Mouse (Mus musculus) embryo, embryonic 11 days (tissue): Measurements from ENCODE around the gene Bscl2.
A peak's percentile ranks its signal among the peaks of the same experiment; 100 is the strongest.

Experiments
- DNase-seq: peaks from one replicate; pipeline ENCODE4 v3.0.0-alpha.2; 2015

The Bscl2 gene

DNA sequence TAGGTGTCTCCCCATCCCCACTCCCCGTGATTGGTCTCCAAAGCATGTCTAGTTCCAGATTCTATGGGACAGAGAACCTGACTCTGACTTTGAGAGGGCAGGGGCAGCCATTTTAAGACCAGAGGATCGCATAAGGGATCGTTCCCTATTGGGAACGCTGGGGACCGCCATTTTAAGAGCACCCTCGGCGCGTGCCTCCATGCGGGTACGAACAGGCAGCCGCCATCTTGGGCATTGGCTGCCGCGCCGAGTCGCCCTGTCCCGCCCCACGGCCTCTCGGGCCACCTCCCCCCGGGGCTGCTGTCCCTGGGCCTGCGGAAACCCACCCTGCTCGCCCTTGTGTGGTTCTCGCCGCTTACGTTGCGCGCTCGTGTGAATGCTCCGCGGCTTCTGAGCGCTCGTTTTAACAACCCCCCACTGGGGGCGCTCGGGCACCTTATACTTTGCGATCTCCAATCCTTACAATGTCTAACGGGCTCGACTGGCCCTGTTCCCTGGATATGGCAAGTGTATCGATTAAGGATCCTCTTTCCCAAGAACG is at the start of gene Bscl2:
Gene Bscl2 (plus strand): TSS at position 217 of the 541 bp plus-strand sequence.
- peak; percentile 92 for DNase-seq

DNA sequence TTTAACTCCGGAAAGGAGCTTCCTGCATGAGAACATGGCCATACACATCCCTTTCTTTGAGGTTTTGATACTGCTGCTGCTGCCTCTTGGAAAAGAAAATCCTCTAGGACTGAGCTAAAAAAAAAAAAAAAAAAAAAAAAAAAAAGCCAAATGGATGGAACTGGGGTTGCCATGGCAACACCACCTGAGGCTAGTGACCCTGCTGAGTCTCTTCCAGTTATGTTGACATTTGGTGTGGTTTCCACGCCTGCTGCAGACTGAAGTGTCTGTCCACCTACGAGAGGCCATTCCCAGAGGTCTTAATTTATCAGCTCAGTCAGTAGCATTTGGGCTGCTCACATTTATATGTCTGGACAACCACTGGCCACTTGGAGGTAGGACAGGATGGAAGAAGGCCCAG is 48.7 kb upstream of the Bscl2 start:
- peak; percentile 41 for DNase-seq

DNA sequence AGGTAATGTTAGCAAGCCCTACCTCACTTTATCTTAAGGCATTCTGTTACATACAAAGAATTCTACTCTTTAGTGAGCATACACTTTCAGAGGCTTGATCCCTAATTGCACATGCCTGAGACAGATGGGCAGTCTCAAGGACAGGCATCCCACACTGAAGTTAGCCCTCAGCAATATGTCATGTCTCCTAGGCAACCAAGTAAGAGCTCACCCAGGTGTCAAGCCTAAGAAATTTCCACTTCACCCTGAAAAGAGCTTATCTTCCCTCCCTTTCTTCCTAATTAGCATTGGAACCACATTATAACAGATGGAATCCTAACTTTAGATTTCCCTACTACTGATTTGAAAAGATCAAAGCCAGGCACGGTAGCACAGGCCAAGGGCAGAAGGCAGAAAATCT is 48.1 kb upstream of the Bscl2 start:
- no peak for DNase-seq

DNA sequence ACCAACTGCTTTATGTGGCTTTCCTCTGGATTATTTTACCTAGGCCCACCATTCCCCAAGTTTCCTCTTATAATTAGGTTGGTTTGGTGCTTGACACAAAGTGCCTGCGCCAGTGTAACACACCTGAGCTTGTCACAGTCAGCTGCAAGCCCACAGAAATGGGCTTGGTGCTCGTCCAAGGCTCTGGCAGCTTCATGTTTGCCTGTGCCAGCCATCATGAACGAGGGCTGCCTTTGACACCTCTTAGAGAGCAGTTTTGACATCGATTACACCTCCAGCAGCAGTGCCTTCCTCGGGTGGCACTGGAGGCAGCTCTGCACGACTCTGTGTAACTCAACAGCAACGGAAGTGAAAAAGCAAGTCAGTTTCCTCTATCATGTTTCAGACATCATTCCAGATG is 47.1 kb upstream of the Bscl2 start:
- DNase-seq, result no peak

DNA sequence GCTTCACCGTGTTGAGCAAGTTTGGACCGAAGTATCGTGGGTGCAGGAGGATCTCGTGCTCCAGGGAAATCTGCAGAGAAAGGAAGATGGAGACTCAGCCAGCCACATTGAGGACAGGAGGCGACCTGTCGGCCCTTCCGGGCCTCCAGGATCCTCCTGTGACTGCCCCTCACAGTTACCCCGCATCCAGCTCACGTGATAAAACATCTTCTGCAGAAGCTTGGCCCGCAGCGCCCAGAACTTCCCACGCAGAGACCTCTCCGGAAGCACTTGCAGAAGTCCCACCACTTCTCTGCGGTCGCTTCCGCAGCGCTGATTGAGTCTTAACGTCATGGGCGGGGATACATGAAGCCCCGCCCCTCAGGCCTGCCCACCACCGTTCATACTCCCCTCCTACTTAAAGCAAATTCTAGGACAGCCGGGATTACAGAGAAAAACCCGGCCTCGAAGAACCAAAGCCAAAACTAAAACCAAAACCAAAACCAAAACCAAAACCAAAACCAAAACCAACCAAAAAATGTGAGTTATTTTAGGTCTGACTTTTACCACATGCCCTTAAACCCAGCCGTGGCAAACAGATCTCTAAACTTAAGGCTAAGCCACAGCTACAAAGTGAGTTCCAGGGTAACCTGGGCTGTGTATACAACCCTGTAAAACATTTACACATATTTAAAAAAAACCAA is 38.9 kb upstream of the Bscl2 start, which contains the start of gene Polr2g:
Gene Polr2g (minus strand): TSS at position 314 of the 683 bp plus-strand sequence.
- DNase-seq, result peak; percentile 96

DNA sequence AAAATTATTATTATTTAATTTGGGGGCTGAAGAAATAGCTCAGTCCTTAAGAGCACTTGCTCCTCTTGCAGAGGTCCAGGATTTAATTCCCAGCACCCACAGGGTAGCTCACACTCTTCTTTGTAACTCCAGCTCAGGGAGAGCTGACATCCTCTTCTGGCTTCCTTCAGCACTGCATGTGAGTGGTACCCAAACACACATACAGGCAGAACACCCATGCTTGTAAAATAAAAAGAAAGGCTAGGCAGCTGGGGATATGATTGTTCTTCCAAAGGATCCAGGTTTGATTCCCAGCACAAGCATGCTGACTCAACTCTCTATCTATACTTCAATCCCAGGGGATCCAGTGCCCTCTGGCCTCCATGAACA is 38.3 kb upstream of the Bscl2 start:
- no peak for DNase-seq

DNA sequence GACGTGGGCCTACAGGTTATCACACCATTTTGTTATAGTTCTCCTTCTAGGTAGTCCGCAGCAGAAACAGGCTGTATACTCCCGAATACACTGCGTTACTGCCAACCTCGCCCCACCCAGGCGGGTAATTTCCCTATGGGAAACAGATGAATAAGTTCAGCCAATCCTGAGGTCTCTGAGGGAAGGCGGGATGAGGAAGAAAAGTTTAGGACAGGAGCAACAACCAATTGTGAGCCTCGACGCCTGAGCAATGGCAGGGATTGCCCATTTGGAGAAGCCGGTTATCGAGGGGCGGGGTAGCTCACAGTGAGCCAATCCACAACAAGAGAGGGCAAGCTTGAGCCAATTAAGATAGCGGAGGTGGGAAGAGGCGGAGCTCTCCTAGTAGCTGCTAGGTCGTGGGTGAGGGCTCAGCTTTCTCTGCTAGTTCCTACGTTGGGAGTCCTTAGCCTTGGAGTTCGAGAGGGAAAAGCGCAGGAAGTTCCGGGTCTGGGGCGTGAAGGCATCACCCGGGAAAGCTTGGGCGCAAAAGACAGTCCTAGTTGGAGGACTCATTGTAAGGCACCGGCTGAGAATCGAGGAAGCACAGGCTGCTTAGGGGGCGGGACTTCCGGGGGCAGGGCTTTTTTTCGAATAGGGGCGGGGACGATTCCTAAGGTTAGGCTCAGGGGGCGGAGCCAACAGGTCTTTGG is 35.0 kb upstream of the Bscl2 start, which contains the start of gene Zbtb3:
Gene Zbtb3 (plus strand): TSS at position 426 of the 692 bp plus-strand sequence.
- peak; percentile 97 for DNase-seq

DNA sequence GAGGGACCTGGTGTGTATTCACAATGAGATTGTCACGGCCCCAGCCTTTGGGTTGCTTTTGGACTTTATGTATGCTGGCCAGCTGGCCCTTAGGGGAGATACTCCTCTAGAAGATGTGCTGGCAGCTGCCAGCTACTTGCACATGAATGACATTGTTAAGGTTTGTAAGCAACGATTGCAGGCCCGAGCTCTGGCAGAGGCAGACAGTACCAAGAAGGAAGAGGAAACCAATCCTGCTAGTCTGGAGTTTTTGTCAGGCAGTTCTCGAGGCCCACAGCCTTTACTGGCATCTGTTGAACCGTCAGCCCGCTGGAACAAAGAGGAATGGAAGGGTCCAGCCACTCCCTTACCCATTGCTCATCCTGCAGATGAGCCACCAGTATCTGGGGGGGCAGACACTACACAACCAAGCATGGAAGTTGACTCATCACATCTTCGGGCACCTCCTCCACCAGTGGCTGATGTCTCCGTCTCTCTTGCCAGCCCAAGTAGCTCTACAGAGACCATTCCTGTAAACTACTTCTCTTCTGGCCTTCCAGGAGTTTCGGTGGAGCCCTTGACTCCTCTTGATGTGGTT is 34.0 kb upstream of the Bscl2 start:
- no peak for DNase-seq

DNA sequence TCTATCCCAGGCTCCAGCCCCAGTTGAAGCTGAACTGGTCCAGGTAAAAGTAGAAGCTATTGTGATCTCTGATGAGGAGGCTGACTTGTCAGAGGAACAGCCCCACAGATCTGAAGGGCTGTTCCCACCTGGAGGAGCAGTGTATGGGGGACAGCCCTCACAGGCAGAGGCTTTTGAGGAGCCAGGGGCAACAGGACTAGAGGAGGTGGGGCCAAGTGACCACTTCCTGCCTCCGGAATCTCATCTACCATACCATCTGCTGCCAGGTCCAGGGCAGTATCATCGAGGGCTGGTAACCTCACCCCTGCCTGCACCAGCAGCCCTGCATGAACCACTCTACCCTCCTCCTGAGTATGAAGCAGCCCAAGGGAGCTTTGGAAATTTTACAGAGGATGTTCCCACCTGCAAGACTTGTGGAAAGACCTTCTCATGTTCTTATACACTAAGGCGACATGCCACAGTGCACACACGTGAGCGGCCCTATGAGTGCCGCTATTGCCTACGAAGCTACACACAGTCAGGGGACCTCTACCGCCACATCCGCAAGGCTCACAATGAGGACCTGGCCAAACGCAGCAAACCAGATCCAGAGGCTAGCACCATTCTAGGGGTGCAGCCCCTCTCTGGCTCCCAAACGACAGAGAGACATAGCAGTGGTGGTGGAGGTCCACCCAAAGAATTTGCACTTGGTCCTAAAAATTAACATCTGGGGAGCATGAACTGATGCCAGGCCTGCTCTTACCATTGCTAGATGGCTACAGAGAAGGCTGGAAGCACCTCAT is 33.2 kb upstream of the Bscl2 start:
- DNase-seq, result no peak

DNA sequence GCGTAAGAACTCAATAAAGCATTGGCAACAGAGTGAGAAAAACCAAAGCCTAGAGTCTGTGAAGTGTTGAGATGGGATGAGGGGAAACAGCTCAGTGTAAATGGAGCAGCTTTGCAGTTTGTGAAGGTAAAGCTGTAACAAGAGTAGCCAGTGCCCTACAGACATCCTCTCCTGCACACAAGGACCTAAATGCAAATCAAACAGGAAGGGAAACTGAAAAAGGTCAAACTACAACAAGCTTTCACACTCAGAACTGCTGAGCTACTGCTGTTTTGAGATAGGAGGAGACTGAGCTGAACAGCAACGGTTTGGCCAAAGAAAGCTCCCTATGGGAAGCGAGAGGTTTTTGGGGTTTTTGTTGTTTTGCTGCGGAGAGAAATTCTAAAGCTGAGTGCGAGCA is 30.5 kb upstream of the Bscl2 start:
- no peak for DNase-seq

DNA sequence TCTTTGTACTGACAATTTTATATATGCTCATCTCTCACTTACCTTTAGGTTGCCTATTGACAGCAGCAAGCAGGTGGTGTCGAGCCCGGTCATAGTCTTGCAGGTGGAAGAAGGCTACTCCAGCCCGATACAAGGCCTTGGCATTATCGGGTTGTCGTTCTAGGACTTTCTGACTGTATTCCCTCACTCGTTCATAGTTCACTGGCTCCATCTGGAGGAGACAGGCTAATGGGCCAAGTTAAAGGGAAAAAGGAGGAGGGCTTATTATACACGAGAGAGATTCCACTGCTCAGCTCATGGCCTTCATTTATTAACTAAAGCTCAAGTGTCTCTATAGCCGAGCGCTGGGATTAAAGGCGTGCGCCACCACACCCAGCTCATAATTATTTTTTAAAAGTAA is 21.5 kb upstream of the Bscl2 start:
- no peak for DNase-seq

DNA sequence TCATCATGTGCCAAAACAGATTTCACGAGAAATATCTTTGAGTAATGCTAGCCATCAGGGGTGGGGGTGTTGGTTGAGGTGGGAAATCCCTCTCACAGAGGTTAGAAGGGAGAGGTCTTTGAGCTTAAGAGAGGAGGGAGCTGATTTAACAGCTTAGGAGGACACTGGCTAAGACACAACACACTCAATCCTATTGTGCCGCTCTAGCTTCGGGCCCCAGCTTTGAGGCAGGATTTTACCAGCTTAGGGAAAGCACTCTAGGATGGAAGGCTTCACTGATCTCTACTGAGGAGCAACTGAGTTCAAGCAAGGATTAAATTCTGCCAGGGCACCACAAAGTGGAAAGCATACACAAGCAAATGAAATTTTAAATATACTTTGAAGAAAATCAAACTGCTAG is 20.3 kb upstream of the Bscl2 start:
- DNase-seq, result no peak

DNA sequence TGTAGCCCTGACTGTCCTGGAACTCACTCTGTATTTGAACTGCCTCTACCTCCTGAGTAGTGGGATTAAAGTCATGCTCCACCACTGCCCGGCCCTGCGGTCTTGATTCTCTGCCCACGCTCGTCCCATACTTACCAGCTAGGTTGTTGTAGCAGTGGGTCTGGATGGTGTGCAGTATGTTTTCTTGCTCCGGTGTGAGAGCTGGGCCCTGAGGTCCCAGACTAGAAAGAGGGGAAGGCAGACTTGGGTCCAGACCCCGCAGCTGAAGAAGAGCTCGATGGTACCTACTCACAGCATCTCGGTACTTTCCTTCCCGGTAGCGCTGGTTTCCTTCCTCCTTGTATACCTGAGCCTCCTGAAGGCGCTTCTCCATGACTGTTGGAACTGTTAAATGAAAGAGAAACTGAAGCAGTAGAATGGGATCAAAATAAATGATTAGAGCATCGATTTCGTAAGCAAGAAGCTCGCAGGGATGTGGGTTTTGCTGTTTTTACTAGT is 18.9 kb upstream of the Bscl2 start:
- DNase-seq, result no peak

DNA sequence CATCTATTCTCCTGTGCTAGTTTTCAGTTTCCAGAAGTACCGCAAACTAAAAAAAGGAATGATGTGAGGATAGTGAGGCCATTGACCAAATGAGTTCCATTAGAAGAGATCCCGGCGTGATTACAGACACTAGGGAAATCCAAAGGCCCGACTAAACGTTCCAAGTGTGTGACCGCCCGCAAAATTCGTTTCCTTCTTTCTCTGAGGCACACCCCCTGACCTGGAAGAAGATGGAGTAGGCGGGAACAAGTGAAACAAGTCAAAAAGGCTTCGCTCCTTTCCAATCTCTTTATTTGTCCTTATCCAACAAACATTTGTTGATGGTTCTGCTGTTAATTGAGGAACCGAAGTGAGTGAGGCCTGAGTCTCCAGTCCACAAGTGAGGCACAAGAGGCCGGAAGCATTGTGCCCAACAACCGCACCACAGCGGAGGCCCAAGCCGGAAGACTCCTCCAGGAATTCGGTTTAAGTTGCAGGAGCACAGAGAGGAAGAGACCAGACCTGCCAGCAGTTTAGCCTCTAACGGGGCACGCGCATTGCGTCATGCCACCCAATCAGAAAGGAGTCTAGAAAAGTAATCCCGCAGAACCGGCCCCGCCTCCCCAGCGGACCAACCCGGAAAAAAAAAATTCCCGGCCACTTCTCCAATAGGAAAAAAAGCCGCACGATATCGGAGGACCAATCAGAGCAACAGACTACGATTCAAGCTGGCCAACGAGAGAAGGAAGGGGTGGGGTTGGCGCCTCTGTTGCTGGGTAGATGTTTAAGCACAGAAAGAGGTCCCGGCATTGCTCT is 18.3 kb upstream of the Bscl2 start, which contains the start of gene Ttc9c:
Gene Ttc9c (minus strand): TSS at position 533 of the 795 bp plus-strand sequence.
- peak; percentile 99 for DNase-seq

DNA sequence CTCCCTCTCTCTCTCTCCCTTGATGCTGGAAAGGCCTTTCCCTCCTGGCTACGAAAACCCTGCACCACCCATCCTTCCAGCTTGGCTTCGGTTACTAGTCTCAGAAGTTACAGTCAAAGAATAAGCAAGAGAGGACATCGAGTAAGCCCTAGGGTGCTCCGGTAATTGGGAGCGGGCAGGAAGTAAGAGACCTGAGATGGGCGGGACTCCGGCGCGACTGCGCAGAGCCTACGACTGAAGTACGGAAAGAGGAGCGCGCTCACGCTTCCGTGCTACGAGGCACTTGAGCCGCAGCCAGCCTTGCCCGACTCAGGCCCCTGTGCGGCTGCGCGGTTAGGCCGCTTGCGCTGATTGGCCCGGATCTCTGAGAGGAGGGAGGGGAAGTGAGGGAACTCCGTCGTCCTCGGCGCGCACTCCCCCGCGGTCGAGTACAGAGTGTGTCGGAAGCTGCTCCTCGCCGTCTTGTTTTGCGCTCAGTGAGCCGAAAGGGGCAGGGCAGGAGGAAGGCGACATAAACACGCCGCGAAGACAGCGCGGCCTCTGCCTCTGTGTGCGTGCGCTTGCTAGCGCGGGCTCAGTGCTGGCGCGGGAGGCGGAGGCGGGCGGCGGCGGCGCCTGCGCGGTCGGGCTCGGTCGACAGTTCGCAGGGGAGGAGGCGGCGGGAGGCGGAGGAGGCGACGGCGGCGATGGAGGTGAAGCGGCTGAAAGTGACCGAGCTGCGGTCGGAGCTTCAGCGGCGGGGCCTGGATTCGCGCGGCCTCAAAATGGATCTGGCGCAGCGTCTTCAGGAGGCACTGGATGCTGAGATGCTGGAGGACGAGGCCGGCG is 17.5 kb upstream of the Bscl2 start, which contains the start of gene Hnrnpul2:
Gene Hnrnpul2 (plus strand): TSS at position 415 of the 828 bp plus-strand sequence.
- DNase-seq, result peak; percentile 99

DNA sequence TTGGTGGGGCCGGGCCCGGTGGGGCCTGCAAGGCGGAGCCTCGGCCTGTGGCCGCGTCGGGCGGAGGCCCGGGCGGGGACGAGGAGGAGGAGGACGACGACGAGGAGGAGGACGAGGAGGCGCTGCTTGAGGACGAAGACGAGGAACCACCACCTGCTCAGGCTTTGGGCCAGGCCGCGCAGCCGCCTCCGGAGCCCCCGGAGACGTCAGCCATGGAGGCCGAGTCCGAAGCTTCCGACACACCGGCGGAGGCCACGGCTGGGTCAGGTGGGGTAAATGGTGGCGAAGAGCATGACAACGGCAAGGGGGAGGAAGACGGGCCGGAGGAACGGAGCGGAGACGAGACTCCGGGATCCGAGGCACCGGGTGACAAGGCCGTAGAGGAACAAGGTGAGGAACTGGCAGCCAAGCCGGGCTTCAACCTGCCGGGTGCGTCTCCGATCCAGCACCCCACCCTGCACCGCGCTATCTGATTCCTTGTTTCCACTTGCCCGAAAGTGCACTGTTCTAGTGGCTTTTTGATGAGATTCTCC is 16.8 kb upstream of the Bscl2 start:
- no peak for DNase-seq

DNA sequence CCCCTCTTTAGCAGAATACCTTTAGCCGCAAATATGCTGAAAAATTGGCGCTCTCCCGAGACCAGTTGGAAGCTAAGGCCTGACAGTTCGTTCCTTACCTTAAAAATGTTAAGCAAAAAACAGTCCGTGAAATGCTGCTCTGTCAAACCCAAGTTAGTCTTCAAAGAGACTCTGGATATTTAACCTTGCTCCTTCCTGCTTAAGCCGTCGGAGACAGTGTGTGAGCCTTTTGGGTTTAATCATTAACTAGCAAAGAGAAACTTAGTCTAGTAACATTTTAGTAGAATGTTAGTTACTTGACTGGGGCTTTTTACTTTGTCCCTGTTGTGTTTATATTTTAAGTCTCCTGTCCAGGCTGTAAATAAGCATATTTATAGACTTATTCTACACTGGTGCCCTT is 16.1 kb upstream of the Bscl2 start:
- no peak for DNase-seq

DNA sequence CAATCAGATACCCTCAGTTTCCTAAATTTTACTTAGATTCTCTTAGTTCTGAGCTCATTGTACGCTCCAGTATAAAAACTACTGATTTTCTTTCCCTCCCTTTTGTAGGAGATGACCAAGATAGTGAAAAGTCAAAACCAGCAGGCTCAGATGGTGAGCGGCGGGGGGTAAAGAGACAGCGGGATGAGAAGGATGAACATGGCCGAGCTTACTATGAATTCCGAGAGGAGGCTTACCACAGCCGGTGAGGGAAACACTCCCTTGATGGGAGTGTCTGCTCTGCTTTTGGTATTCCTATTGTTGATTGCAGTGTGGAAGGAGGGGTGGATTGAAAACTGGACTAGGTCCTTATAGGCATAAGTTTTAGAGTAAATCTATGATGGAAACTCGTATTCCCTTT is 14.6 kb upstream of the Bscl2 start:
- DNase-seq, result no peak

DNA sequence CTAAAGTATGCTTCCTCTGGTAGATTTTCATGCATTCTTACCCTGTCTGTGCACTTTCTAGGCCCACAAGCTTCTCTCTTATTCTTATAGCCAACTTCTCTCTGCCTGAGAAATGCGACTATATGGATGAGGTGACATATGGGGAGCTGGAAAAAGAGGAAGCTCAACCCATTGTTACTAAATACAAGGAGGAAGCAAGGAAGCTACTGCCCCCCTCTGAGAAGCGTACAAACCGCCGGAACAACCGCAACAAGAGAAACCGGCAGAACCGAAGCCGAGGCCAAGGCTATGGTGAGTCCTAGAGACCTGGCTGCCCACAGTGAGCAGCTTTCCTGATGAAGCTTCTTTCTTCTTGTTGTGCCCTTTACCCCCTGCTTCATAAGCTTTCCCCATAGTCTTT is 7.6 kb upstream of the Bscl2 start, which contains the start of gene AC129217.1:
Gene AC129217.1 (plus strand): TSS at position 114 of the 400 bp plus-strand sequence.
- DNase-seq, result no peak

DNA sequence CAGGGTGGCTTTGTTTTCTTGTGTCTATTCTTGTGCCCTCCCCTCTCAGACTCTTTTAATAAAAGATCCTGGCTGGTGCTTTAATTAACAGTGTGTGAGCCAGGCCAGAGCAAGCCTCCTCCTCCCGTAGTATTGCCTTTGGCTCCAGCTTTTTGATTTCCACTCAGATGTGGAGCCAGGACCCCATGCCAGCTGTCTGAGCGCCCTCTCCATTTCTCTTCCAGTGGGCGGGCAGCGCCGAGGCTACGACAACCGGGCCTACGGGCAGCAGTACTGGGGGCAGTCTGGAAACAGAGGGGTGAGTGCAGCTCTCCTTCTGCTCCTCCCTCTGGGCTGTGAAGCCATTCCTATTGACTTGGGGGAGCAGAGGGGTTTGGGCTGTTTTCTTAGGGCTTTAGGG is 6.6 kb upstream of the Bscl2 start:
- no peak for DNase-seq

DNA sequence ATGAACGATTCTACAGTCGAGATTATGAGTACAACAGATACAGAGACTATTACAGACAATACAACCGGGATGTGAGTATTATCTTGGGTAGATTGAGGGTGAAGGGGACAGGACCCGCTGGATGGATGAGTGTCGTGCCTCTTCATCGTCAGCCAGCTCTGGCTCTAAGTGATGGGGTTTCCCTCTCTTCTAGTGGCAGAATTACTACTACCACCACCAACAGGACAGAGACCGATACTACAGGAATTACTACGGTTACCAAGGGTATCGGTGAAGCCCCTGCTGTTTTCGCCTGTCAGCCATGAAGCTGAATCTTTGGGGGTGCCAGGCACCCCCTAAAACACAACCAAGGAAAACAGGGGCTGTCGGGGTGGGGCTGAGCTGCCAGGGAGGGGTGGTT is 6.0 kb upstream of the Bscl2 start:
- DNase-seq, result no peak
